Mouse (Mus musculus): Measurements from ENCODE around the gene Prkce. TPM values are rescaled to one million over a fixed set of nuclear protein-coding genes. Genes with fewer than 3 reads are reported as not detected.

Gene Prkce
- polyA plus RNA-seq, 1 experiment from 2014 or later, result 6.7 TPM

DNA sequence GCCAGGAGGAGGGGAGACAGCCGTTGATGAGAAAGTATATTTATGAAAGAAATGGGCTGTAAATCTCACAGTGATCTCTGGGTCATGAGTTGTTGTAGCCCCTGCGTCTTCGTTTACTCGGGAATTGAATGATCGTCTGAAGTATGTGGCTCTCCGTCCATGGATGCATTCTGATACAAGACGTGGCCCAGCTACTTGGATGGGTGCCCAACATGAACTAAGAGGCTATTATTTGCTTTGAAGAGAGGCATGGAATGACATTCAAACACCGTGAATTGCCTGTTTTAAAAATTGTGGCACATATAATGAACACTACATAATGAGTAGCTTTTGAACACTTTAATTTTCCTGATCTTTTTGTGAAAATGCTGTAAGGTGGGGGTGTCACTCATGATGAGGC, 93.5 kb downstream of the Prkce start:
- no peaks in the 10 kb centered on the region for H3K4me1 ChIP-seq (ENCODE audit: control insufficient read depth, insufficient read depth, low read length)
- H3K9ac ChIP-seq (replicated peaks; ENCODE audit: low read length), result no peak overlapping the region
- no peak for ATAC-seq (replicated peaks; ENCODE audit: insufficient number of reproducible peaks, low FRiP score, low TSS enrichment, low read depth)
- 81% methylated on average over 8 of the region's 8 CpGs for WGBS
- no peaks in the 10 kb centered on the region for H3K36me3 ChIP-seq (replicated peaks; ENCODE audit: control insufficient read depth, insufficient read depth, low read depth, low read length)
- no peaks in the 10 kb centered on the region for H3K9me3 ChIP-seq (replicated peaks; ENCODE audit: control insufficient read depth, low read length)
- no peak overlapping the region for H3K4me2 ChIP-seq (ENCODE audit: low read depth, low read length)
- no peak overlapping the region for H3K27ac ChIP-seq (replicated peaks; ENCODE audit: low read depth, low read length)
- no peak for DNase-seq (ENCODE audit: low spot score)
- H3K4me3 ChIP-seq (ENCODE audit: low read depth, low read length), result no peak overlapping the region
- no peaks in the 10 kb centered on the region for H3K27me3 ChIP-seq (ENCODE audit: control insufficient read depth, insufficient read depth, low read length)

DNA sequence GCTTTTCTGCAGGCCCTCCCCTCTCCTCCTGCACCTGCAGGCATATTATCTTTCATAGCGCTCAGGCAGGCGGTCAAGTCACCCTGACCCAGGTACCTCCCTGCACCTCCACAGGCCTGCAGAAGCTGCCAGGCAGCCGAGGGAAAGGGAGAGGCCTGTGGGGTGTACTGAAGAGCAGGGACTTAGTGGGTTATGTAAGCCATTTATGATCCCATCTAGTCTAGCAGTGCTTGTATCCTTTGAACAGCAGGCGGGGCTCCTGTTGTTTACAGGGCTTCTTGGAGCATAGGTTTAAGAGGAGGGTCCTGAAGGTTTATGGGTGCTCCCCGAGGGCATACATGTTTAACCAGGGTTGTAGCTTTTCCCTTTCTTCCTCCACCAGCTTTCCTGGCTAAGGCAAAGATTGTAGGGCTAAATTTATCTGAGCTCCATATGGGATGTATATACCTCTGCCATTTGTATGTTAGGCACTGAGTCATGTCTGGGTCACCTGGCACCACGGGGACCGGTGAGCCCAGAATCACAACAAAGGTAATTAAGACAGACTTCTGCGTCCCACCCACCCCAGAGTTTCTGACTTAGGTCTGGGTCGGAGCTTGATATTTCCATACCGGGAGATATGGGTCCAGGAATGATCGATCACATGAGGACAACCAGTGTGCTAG, 96.5 kb downstream of the Prkce start:
- Histone ChIP-seq H3K9ac (replicated peaks; ENCODE audit: low read length) (no peak overlapping the region), H3K27ac (replicated peaks; ENCODE audit: low read depth, low read length) (no peak overlapping the region), H3K4me2 (ENCODE audit: low read depth, low read length) (no peak overlapping the region), H3K4me3 (ENCODE audit: low read depth, low read length) (no peak overlapping the region), H3K36me3 (replicated peaks; ENCODE audit: control insufficient read depth, insufficient read depth, low read depth, low read length) (no peaks in the 10 kb centered on the region), H3K4me1 (ENCODE audit: control insufficient read depth, insufficient read depth, low read length) (no peaks in the 10 kb centered on the region), H3K27me3 (ENCODE audit: control insufficient read depth, insufficient read depth, low read length) (no peaks in the 10 kb centered on the region), H3K9me3 (replicated peaks; ENCODE audit: control insufficient read depth, low read length) (no peaks in the 10 kb centered on the region)
- WGBS, result 89% methylated on average over 11 of the region's 11 CpGs
- DNase-seq (ENCODE audit: low spot score) (no peak), ATAC-seq (replicated peaks; ENCODE audit: insufficient number of reproducible peaks, low FRiP score, low TSS enrichment, low read depth) (no peak)

DNA sequence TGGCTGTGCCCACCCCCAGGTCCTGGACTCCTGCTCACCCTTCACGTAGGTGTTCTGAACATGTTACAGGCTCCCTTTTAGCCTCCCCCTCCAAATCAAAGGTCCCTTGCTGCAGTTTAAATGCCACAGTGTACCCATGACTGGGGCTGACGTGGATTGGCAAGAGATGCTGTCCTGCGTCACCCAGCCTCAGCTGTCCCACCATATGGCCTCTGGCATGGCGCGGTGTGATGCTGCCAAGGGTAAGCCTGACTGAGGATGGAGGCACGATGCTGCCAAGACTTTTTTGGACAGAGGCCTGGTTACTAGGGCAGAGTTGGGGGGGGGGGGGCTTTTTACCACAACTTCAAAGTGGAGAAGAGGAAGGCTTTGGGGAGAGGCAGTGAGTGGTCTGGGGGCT, 98.5 kb downstream of the Prkce start:
- Histone ChIP-seq H3K9me3 (replicated peaks; ENCODE audit: control insufficient read depth, low read length) (no peaks in the 10 kb centered on the region), H3K36me3 (replicated peaks; ENCODE audit: control insufficient read depth, insufficient read depth, low read depth, low read length) (no peaks in the 10 kb centered on the region), H3K4me2 (ENCODE audit: low read depth, low read length) (no peak overlapping the region), H3K27ac (replicated peaks; ENCODE audit: low read depth, low read length) (no peak overlapping the region), H3K4me1 (ENCODE audit: control insufficient read depth, insufficient read depth, low read length) (peaks cover 1% of the 10 kb centered on the region; the same call in 1 of the 2 replicates), H3K27me3 (ENCODE audit: control insufficient read depth, insufficient read depth, low read length) (no peaks in the 10 kb centered on the region), H3K4me3 (ENCODE audit: low read depth, low read length) (no peak overlapping the region), H3K9ac (replicated peaks; ENCODE audit: low read length) (no peak overlapping the region)
- no peak for DNase-seq (ENCODE audit: low spot score)
- ATAC-seq (replicated peaks; ENCODE audit: insufficient number of reproducible peaks, low FRiP score, low TSS enrichment, low read depth), result no peak
- WGBS, result 84% methylated on average over 6 of the region's 6 CpGs

DNA sequence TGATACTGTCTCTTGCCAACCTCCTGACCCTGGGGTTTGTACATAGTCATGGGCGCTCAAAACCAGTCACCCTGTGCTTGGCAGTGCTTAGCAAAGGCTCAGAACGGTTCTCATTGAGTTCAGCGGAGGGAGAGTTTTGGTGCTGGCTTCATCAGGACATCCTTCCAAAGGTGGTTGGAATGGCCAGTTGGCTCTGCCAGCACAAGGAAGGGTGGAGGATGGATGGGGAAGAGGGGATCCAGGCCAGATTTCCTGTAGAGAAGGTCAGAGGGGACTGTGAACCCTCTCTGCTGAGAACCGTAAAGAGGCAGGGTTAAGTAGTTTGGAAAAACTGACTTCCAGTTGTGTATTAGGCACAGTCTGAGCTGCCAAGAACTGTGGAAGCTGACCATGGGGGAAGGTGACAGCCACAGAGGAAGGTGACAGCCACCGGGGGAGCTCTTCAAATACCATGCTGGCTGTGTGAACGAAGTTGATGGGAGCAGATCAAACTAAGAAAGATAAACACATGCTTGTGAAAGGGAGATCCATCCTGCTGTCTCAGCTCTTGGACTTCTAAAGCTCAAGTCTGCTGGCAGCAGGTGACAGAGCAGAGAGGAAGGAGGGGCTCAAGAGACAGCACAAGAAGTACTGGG, 99.7 kb downstream of the Prkce start:
- Histone ChIP-seq H3K4me1 (ENCODE audit: control insufficient read depth, insufficient read depth, low read length) (peaks cover 10% of the 10 kb centered on the region), H3K27ac (replicated peaks; ENCODE audit: low read depth, low read length) (no peak overlapping the region), H3K4me2 (ENCODE audit: low read depth, low read length) (no peak overlapping the region), H3K36me3 (replicated peaks; ENCODE audit: control insufficient read depth, insufficient read depth, low read depth, low read length) (no peaks in the 10 kb centered on the region), H3K9ac (replicated peaks; ENCODE audit: low read length) (no peak overlapping the region), H3K4me3 (ENCODE audit: low read depth, low read length) (no peak overlapping the region), H3K27me3 (ENCODE audit: control insufficient read depth, insufficient read depth, low read length) (no peaks in the 10 kb centered on the region), H3K9me3 (replicated peaks; ENCODE audit: control insufficient read depth, low read length) (no peaks in the 10 kb centered on the region)
- ATAC-seq (replicated peaks; ENCODE audit: insufficient number of reproducible peaks, low FRiP score, low TSS enrichment, low read depth) (no peak), DNase-seq (ENCODE audit: low spot score) (no peak)
- WGBS, result 67% methylated on average over 6 of the region's 6 CpGs

DNA sequence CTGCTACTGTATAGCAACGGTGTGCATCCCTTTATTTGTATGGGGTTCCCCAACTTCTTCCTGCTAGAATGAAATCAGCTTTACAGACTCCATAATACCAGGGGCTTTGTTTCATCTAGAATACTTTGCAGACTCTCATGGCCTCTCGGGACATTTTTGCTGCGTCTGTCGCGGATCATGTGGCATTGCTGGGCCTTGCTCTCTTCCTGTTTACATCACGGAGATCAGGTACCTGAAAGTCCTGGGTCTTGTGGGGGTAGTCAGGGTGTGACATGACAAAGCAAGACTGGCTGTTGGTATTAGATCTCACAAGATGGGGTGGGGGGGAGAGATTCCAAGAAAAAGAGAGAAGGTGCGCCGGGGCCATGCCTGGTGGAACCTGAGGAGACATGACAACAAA, 102.1 kb downstream of the Prkce start:
- no peaks in the 10 kb centered on the region for H3K36me3 ChIP-seq (replicated peaks; ENCODE audit: control insufficient read depth, insufficient read depth, low read depth, low read length)

DNA sequence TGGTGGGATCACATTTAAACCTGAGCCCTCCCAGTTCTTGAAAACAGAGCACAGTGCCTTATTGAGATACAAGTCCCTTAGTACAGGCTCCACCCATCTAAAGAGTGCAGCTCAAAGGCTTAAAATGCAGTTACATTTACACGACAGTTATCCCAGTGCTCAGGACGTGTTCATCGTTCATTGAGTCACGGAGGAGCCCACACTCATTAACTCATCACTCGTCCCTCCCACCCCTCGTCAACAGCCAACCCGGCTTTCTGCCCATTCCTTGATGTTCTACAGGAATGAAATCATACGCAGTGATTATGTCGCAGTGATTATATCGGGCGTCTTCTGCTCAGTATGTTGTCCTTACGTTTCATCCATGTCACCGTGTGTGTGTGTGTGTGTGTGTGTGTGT, 102.9 kb downstream of the Prkce start:
- Histone ChIP-seq H3K4me2 (ENCODE audit: low read depth, low read length) (no peak overlapping the region), H3K36me3 (replicated peaks; ENCODE audit: control insufficient read depth, insufficient read depth, low read depth, low read length) (no peaks in the 10 kb centered on the region), H3K9ac (replicated peaks; ENCODE audit: low read length) (no peak overlapping the region), H3K9me3 (replicated peaks; ENCODE audit: control insufficient read depth, low read length) (no peaks in the 10 kb centered on the region), H3K27me3 (ENCODE audit: control insufficient read depth, insufficient read depth, low read length) (no peaks in the 10 kb centered on the region), H3K27ac (replicated peaks; ENCODE audit: low read depth, low read length) (no peak overlapping the region), H3K4me1 (ENCODE audit: control insufficient read depth, insufficient read depth, low read length) (peaks cover 10% of the 10 kb centered on the region), H3K4me3 (ENCODE audit: low read depth, low read length) (no peak overlapping the region)
- 91% methylated on average over 13 of the region's 13 CpGs for WGBS
- DNase-seq (ENCODE audit: low spot score), result no peak
- no peak for ATAC-seq (replicated peaks; ENCODE audit: insufficient number of reproducible peaks, low FRiP score, low TSS enrichment, low read depth)

More for the DNA sequence above, 102.1 kb downstream of the Prkce start:
- 73% methylated on average over 8 of the region's 8 CpGs for WGBS
- Histone ChIP-seq H3K4me2 (ENCODE audit: low read depth, low read length) (no peak overlapping the region), H3K27ac (replicated peaks; ENCODE audit: low read depth, low read length) (no peak overlapping the region), H3K4me3 (ENCODE audit: low read depth, low read length) (no peak overlapping the region), H3K4me1 (ENCODE audit: control insufficient read depth, insufficient read depth, low read length) (peaks cover 10% of the 10 kb centered on the region), H3K9me3 (replicated peaks; ENCODE audit: control insufficient read depth, low read length) (no peaks in the 10 kb centered on the region), H3K9ac (replicated peaks; ENCODE audit: low read length) (no peak overlapping the region), H3K27me3 (ENCODE audit: control insufficient read depth, insufficient read depth, low read length) (no peaks in the 10 kb centered on the region)
- DNase-seq (ENCODE audit: low spot score), result no peak
- ATAC-seq (replicated peaks; ENCODE audit: insufficient number of reproducible peaks, low FRiP score, low TSS enrichment, low read depth), result no peak

DNA sequence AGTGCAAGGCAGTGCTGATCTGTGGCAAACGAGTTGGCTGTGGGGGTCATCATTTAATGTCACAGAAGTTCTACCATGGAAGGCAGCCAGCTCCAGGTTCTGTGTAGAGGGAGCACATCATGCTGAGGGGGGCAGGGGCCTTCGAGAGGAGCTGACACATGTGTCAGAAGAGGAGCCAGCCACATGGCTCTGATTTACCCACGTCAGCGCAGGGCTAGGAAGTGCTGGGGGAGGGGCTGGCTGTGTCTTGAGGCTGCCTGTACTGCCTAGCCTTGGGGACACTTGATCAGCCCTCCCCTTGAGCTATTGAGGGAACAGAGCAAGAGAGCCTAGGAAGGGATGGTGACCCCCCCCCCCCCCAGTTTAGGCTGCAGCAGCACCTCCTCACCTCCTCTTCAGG, 103.7 kb downstream of the Prkce start:
- ATAC-seq (replicated peaks; ENCODE audit: insufficient number of reproducible peaks, low FRiP score, low TSS enrichment, low read depth), result no peak; the same call in 1 of the 2 replicates
- H3K27ac ChIP-seq (replicated peaks; ENCODE audit: low read depth, low read length), result no peak overlapping the region
- WGBS, result 16% methylated on average over 4 of the region's 4 CpGs

DNA sequence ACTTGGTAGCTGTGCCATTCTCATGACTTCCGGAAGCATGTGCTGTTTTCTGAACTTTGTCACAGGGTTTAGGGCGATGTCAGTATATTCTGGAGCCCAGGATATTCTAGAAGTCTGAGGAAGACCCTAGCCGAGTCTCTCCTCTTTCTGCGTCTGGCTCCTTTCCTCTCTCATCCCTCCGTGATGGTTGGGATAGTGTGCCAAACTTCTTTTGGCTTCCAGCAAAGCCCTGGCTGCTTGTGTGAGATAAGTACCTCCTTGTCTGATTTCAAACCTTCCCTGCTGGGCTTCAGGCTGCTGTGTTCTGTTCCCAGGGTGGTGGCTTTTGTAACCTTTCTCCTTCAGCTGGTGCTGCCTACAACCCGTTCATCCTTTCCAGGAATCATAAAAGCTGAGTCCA, 105.4 kb downstream of the Prkce start:
- ATAC-seq (replicated peaks; ENCODE audit: insufficient number of reproducible peaks, low FRiP score, low TSS enrichment, low read depth) (no peak), DNase-seq (ENCODE audit: low spot score) (no peak)
- H3K9me3 ChIP-seq (replicated peaks; ENCODE audit: control insufficient read depth, low read length), result no peaks in the 10 kb centered on the region
- no peaks in the 10 kb centered on the region for H3K36me3 ChIP-seq (replicated peaks; ENCODE audit: control insufficient read depth, insufficient read depth, low read depth, low read length)
- peaks cover 10% of the 10 kb centered on the region for H3K4me1 ChIP-seq (ENCODE audit: control insufficient read depth, insufficient read depth, low read length)
- no peak overlapping the region for H3K9ac ChIP-seq (replicated peaks; ENCODE audit: low read length)
- H3K4me3 ChIP-seq (ENCODE audit: low read depth, low read length), result no peak overlapping the region
- H3K27ac ChIP-seq (replicated peaks; ENCODE audit: low read depth, low read length), result no peak overlapping the region
- H3K27me3 ChIP-seq (ENCODE audit: control insufficient read depth, insufficient read depth, low read length), result no peaks in the 10 kb centered on the region
- WGBS, result 71% methylated on average over 6 of the region's 6 CpGs
- no peak overlapping the region for H3K4me2 ChIP-seq (ENCODE audit: low read depth, low read length)

More for the DNA sequence above, 103.7 kb downstream of the Prkce start:
- no peaks in the 10 kb centered on the region for H3K36me3 ChIP-seq (replicated peaks; ENCODE audit: control insufficient read depth, insufficient read depth, low read depth, low read length)
- DNase-seq (ENCODE audit: low spot score), result peak; percentile 82
- H3K27me3 ChIP-seq (ENCODE audit: control insufficient read depth, insufficient read depth, low read length), result no peaks in the 10 kb centered on the region
- no peaks in the 10 kb centered on the region for H3K9me3 ChIP-seq (replicated peaks; ENCODE audit: control insufficient read depth, low read length)
- no peak overlapping the region for H3K4me3 ChIP-seq (ENCODE audit: low read depth, low read length)
- H3K9ac ChIP-seq (replicated peaks; ENCODE audit: low read length), result no peak overlapping the region
- H3K4me2 ChIP-seq (ENCODE audit: low read depth, low read length), result no peak overlapping the region
- H3K4me1 ChIP-seq (ENCODE audit: control insufficient read depth, insufficient read depth, low read length), result peaks cover 10% of the 10 kb centered on the region

All from embryonic facial prominence, embryonic 11.5 days (tissue).